Mouse (Mus musculus): Measurements from ENCODE around the gene Gm11084.
"Not testable (repeated sequence)": the region's sequence is repeated elsewhere in the genome, so short reads cannot be mapped to it uniquely, and the experiment has no call there.

Gm11084 gene

DNA sequence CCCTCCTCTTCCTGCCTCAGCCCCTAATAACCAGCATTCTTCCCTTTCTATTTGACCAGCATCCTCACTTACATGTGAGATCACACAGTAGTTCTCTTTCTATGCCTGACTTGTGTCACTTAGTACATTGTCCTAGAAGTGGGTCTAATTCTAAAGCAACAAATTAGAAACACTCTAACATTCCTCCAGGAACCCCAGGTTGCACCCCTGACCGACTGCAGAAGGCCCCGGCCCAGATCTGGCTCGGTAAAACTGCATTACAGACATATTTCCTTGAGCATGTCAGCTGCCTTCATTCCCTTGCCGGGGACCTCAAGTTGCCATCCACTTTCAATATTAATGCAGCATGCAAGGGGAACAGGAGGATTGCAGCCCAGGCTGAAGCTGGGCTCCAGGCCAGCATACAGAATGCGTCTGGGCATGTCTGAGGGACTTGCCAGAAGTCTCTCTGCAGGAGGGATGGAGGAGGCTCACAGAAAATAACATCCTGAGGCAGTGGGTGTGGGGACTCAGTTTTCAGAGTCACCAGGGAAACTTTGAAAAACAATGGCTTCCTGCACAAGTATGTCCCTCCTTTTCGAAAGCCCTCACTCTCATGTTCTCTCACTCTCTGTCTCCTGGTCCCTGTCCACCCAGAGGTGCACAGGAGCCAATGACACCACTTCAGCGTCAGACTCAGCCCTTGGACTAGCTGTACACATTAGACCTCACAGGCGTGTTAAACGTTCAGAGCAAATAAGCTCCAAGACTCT is 9.0 kb upstream of the Gm11084 start:
- DNase-seq (ENCODE audit: low spot score): no peak

DNA sequence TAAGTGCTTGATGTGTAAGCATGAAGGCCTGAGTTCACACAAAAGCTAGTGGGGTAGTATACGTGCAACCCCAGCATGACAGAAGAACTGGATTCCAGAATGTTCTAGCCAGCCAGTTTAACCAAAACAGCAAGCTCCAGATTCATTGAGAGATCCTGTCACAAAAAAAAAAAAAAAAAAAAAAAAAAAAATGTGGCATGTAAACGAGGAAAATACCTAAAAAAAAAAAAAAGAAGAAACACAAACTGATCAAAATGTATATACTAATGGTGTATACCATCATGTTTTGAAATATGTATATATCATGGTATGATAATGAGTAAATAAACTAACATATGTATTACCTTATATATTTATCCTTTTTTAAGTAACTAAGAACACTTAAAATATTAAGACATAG is 7.6 kb upstream of the Gm11084 start:
- DNase-seq (ENCODE audit: low spot score): no peak

DNA sequence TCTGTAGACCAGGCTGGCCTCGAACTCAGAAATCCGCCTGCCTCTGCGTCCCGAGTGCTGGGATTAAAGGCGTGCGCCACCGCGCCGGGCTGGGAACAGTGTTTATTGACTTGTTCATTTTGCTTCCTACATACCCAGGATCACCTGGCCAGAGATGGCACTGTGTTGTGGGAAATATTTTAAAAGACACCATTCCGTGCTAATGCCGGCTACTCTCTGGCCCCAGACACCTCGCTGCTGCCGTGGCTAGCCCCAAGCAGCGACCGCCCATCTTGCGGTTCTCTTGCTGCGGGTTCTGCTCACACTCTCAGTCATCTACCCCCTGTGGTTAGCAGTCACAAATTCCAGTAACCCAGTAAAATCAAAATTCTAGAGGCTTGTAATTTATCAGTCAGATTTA is 6.0 kb upstream of the Gm11084 start:
- no peak for DNase-seq (ENCODE audit: low spot score)

DNA sequence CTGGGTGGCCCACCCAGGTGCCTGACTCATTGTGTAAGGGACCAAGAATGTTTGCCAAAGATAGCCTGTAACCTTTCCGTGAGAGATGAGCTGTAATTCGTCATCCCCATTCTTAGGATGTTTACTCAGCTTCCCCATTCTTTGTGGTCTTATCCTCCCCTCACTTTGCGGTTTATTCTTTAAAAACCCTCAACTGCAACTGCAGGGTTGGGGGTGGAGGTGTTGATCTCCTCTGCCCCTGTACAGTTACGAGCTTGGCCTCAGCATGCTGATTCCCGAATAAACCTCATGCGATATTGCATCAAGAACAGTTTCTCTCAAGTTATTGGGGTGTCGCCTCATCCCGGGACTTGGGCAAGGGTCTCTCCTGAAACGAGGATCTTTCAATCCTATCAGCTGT is 2.4 kb upstream of the Gm11084 start:
- DNase-seq (ENCODE audit: low spot score): not testable (repeated sequence)

DNA sequence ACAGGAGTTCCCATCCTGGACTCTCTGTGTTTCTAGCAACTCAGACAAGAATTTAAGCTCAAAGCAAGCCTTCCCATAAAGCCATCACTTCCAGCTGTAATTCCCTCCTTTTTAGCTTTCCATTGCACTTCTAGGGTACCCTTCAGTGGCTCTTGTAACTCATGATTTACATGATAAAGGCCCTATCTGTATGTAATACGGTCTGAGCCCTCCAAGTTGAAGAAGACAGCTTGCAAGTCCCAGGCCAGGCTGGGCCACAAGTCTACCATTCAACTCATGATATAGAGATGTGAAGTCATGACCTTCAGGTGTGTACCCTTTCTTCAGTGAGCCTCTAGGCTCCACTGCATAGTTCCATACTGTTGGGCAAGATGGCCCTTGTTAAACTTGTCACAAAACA is 1.0 kb downstream of the Gm11084 start:
- no peak for DNase-seq (ENCODE audit: low spot score)

DNA sequence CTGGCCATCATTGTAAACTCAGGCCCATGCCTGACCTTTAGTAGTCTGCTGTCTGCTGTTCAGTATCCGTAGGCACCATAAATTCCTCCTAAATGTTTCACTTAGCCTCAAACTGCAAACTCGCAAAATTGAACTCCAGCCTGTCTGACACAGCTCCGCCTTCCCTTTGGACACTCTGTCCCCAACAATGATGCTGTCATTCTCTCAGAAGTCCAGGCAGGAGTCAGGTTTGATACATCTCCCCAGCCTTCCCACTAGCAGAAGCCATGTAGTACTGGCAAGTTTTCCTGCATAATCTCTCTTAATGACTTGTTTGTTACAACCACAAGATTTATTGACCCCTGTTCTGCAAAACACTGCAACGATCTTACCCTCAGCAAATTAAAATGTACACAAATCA is 1.7 kb downstream of the Gm11084 start:
- DNase-seq (ENCODE audit: low spot score): no peak

DNA sequence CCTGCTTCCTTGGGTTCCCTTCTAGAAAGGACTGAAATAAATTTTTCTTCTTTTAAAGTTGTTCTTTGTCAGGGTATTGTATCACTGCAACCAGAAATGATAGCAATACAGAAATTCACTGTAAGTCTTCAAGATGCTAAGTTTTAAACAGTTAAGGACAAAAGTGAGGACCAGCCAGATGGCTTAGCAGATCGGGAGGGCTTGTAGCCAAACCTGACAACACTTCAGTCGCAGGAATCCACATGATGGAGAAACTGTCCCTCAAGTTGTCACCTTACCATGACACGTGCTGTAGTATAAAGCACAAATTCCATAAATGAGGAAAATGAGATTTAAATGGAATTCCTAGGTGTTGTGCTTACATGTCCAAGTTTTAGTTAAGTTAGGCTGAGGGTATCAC is 3.3 kb downstream of the Gm11084 start:
- DNase-seq (ENCODE audit: low spot score): no peak

DNA sequence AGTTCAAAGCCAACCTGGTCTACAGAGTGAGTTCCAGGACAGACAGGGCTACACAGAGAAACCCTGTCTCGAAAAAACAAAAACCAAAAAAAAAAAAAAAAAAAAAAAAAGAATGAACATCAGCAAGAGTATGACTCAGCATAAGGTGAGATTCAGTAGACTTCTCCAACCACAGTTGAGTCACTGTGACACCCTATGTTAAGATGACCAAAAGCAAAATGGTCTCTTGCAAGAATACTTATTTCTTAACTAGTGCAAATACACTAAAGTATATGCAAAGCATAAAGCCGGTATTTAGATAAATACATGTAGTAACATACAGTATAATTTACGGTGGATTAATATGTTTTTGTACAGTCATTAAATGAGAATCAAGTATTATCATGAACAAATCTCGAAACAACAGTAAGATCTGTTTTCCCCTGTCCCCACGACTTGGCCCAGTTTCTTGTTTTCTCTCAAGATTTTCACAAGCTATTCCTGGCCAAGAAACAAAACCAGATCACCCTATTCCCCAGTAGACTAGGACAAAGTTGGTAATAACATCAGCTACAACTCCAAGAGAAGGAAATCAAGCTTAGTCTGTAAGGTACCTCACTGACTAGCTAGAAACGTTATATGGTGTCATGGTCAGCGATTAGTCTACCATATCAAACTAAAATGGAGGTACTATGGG is 4.3 kb downstream of the Gm11084 start:
- no peak for DNase-seq (ENCODE audit: low spot score)

DNA sequence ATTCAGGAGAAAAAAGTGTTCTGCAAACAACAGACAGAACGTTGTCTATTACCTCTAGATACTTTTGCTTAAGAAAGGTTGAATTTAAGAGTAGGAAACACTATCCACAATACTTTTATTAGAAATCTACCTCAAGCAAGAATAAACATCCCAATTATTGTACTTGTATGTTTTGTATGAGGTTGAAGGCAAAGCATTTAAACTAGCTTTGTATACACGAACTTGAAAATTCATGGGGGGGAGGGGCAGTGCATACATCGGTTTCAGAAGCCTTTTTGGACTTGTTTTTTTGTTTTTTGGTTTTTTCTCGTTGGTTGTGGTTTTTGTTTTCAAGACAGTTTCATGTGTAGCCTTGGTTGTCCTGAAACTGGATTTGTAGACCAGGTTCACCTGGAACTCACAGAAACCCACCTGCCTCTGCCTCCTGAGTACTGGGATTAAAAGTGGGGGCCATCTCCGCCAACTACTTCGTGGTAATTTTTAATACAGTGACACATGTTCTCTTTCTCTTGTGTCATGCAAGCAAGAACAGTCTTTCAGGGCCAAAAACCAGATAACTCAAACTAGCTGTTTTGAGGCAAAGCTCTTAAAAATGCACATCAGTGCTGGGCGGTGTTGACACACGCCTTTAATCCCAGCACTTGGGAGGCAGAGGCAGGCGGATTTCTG is 4.9 kb downstream of the Gm11084 start:
- no peak for DNase-seq (ENCODE audit: low spot score)

DNA sequence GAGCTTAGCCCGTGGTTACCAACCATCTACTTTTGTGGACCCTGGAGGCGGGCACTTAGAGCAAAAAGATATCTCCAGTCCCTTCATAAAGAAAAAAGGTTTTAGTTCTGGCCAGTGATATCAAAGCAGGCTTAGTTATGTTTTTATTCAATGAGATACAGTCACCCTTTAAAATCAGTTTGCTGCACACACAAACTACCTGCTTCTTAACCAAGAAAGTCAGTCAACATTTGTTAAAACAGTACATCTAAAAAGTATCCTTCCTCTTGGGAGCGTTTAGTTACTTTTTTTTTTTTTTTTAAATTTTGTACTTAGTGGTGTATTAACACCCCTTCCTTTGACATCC is 5.5 kb downstream of the Gm11084 start:
- DNase-seq (ENCODE audit: low spot score): no peak

DNA sequence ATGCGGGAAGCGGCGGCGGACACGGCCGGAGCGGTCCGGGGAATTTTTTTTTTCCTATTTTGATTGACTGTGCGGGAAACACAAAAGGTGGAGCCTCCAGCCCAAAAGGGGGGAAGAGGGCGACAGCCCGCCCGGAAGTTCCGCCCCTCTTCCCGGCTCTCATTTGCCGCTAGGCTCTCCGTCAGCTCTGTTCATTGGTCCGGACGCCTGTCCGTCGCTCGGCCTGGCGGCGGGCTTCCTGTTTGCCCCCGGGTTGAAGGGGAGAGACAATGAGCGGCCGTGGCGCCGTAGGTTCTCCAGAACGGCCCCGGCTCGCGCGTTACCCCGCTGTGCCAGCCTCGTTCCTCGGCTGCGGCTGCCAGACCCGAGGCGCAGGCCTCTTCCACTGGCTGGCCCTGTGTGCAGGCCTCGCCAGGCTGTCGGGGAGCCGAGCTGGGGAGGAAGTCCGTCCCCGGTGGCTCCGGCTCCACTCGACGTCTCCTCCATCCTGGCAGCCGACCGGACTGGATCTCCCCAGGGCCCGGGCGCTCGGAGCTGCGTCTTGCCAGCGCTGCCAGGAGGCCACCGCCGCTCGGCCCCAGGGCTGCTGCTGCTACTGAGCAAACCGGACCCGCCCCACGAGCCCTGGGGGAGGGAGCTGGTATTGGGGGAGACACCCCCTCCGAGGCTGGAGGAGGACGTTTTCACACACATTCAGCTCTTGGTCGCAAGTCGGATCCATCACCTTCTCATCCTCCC is 6.0 kb downstream of the Gm11084 start, which contains the start of gene Sp3:
Gene Sp3, minus strand, starts transcription at position 110 of the 738 bp plus-strand sequence.
- peak; percentile 94 for DNase-seq (ENCODE audit: low spot score)

DNA sequence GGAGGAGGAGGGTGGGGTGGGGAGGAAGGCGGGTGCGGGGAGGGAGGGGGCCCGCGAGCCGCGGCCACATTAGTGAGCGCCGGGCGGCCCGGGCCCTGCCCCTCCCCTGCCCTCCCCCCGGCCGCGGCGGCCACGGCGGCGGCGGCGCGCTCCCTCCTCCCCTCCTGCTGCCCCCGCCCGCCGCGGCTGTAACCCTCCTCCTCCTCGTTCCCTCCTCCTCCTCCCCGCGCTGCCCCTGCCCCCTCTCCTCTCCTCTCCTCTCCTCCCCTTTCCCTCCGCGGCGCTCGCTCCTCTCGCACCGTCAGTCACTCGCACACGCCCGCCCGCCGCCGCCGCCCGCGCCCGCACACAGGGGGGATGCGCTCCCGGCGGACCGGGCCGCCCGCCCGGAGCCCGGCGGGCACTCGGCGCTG is 6.9 kb downstream of the Gm11084 start:
- peak; percentile 79 for DNase-seq (ENCODE audit: low spot score)

DNA sequence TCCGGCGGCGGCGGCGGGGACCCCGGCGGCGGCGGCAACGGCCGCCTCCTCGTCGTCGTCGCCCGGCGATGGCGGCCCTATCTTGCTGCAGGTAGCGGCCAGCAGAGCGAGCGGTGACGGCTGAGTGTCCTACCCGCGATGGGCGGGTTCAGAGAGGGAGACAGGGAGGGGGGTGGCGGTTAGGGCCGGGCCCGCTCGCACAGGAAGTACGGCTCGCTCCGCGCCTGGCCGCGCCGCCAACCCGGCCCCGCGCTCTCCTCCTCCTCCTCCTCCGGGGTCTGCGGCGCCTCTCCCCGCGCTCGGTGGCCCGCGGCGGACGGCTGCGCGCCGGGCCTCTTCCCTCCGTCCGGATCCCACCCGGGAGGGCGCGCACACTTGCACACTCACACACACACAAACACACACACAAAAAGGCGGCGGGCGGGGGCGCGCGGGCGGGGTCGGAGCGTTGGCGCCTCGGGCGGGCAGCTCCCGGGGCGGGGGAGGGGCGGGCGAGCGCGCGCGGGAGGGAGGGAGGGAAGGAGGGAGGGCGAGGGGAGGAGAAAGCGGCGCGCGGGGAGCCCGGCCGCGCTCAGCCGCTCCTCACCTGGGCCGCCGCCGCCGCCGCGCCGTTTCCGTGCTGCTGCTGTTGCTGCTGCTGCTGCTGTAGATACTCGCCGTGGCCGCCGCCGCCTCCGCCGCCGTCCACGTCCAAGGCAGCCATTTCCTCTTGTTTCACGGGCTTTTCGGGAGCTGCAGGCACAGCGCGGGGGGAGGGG is 7.4 kb downstream of the Gm11084 start:
- peak; percentile 82 for DNase-seq (ENCODE audit: low spot score)

DNA sequence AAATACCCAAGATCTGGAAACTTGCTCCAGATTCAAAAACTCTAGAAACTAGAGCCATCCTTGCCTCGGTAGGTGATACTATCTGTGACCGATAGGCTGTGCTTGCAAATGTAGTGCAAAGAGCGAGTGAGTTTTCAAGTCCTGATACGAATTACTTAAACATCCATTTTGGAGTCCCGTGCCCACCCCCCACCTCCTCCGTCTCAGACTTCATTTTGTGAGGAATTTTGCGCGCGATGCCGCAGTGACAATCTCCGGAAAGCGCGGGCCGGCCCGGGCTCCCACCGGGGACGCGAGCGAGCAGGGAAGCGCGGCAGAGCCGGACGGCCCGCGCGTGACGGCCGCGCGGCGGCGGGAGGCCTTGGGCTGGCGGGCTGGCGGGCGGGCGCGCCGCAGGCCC is 8.0 kb downstream of the Gm11084 start:
- DNase-seq (ENCODE audit: low spot score): peak; percentile 62

DNA sequence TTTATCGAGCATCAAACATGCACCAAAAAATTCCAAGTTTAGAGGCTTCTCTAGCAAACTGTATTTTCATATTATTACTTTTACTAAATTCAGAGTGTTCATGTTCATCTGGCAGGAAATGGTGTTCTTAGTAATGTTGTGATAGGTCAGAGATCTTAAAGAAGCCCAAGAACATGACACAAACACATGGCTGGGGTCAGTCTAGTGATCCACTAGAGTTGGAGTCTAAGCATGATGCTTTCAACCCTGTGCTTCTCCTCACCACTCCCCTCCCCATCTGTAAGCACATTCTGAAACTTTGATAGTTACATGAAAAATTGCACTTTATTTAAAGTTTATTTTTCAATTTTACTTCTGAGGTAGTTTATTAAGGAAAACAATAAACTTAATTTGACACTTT is 9.2 kb downstream of the Gm11084 start:
- DNase-seq (ENCODE audit: low spot score): no peak

DNA sequence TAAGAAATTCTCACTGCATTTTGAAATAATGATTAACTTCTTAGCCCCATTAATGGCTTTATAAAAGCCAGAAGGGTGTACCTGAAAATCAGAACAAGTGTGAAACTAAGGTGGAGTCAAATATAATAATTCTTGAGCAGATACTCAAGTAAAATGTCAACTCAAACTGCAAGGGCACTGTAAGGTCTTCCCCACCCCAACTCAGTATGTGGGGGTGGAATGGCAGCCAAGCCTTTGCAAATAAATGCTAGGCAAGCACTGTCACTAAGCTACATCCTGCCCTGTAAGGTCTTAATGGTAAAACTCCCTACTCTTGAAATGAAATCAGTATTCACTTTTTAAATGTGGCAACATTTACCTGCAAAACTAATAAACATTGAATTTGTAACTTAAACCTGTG is 10.5 kb downstream of the Gm11084 start:
- DNase-seq (ENCODE audit: low spot score): no peak

DNA sequence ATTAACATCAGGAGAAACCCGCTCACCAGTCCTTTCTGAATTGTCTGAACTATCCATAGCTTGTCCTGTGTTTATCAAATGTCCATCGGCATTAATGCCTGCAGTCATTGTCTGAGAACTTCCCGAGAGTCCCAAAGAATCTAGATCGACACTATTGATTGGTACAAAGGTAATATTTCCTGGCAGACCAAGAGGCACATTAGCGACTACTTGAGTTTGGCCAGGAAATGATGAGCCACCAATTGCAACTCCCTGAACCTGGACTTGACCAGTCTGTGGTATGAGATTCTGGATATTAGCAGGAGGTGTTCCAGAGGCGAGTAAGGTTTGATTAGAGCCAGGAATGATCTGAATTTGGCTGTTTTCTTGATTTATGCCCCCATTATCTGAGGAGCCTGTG is 15.7 kb downstream of the Gm11084 start:
- no peak for DNase-seq (ENCODE audit: low spot score)

DNA sequence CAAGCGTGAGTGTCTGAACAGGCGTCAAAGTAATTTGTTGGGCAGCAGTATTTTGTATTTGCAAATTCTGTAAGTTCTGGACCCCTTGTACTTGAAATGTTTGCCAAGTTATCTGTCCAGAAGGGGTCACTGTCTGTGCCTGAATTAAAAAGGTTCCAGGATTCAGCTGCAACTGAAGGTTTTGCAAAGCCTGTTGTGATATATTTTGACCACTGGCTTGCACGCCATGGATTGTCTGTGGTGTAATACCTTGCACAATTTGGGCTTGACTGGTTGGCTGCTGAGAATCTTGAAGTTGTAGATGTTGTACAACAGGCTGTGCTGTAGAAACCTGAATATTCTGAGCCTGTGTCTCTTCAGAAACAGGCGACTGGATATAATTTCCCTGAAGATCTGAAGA is 16.2 kb downstream of the Gm11084 start:
- no peak for DNase-seq (ENCODE audit: low spot score)

DNA sequence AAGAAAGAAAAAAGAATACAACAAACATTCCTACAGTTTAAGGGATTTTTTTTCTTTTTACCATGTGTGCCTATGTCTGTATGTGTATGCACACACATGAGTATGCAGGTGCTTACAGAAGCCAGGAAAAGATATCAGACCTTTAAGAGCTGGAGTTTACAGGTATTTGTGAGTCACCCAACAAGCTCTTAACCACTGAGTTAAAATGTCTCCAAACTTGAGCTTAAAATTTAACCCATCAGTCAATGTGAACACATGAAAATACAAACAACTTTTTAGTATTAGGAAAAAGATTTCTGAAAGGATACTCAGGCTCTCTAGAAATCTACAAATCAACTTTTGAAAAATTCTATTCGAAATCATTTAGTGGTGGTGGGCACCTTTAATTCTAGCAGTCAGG is 18.0 kb downstream of the Gm11084 start:
- DNase-seq (ENCODE audit: low spot score): no peak

DNA sequence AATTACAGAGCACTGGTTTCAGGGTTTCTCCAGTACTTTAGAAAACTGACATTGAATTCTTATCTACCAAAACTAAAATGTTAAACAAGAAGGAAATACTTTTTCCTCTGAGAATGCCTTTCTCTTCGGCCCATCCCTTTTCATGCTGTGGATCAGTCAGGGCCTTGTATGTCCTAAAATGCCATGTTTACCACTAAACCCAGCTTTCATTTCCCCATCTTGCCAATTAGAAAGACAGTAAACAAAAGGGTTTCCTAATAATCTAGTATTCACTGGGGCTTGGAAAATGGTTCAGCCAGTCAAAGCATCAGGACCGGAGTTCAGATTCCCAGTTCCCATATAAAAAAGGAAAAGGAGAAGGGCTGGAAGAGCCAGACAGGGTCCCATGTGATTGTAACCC is 21.1 kb downstream of the Gm11084 start:
- DNase-seq (ENCODE audit: low spot score): no peak

DNA sequence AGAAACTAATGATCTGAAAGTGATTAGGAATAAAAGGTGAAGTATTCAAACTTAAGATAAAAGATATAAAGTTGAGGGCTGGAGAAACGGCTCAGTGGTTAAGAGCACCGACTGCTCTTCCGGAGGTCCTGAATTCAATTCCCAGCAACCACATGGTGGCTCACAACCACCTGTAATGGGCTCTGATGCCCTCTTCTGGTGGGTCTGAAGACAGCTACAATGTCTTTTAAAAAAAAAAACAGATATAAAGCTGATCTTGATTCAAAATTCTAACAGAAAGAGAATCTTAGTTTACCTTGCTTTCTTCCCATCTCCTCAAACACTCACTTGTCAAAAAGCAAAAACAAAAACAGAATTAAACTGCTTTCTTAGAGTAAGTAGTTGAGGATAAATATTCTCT is 30.1 kb downstream of the Gm11084 start:
- no peak for DNase-seq (ENCODE audit: low spot score)

DNA sequence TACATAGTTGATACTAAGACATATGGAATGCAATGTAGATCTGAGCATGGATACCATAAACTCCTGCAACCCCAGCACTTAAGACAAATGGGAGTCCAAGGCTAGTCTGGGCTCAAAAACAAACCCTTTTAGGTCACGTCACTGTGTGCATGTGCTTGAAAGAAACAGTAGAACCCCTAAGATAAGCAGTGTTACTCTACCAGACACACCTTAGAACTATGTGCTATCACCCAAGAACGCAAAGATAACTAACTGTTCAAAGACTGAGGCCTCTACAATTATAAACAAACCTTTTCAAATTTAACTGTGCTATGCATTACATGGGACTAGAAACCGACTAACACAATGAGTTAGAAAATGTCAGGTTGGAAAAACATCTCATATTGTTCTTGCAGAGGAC is 33.5 kb downstream of the Gm11084 start:
- DNase-seq (ENCODE audit: low spot score): no peak

All from c-Kit-positive CD71-positive TER-119-positive erythroid progenitor cells, embryonic 14.5 days (primary cell).